Mouse (Mus musculus): Measurements from ENCODE around the gene Btnl6.

DNA sequence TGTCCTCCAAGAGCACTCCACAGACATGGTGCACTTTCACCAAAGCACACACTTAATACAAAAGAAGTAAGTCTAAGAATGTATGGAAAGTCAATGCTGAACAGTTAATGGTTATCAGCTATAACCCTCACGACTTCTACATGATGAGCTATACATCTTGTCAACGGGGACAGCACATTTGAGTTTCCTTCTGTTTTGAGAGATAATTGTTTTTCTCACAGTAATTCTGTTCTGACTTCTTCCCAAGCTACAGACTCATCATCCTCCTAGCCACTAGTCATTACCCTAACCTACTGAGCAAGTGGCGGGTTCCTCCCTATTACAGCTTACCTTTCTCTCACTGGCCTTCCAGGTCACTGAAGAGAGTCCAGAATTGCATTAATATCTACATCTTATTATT lies 57.9 kb downstream of the Btnl6 start:
- TF ChIP-seq CTCF (IDR thresholded peaks at IDR 0.05; ENCODE audit: low read depth) (no peak), EP300 (IDR thresholded peaks at IDR 0.05; ENCODE audit: low read depth) (no peak)
